Mouse (Mus musculus) layer of hippocampus, adult 11-12 months (tissue): ENCODE measurements at regions not wholly inside any gene's neighbourhood (a gene's known extent, or its start where the extent isn't known, plus 50 kb on each side); places are given as distances from the start of the nearest gene placed in this dataset.

Experiments
- DNase-seq: peaks from one replicate; pipeline ENCODE4 v3.0.0; 2022; ENCODE audit warnings: low spot score

- no peak for DNase-seq
These were observed 456.1 kb upstream of the Kirrel3 start for GRCm38 (mm10) chr9:34029503-34030169.

DNA sequence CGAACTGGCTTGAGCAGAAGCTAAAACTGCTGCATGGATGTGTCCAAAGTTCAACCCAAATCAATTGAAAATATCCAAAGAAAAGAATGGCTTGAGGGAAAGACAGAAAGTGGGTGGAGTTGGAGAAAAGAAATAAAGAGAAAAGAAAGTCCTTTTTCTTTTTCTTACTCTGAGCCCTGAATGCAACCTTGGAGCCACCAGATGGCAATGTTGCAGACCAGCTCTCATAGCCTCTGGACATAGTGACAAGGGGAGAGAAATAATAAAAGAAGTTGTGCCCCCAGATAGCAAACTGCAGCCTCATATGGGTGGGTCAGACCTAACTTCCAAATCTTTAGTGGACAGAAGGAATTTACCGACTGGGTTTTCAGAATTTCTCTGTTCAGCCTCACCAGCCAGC lies 431.3 kb upstream of the Kirrel3 start:
- DNase-seq = peak; percentile 8
